Mouse (Mus musculus): ENCODE measurements around the gene Vmn1r29. TPM values are rescaled to one million over a fixed set of nuclear protein-coding genes. Genes with fewer than 3 reads are reported as not detected.
"Not testable (repeated sequence)": the region's sequence is repeated elsewhere in the genome, so short reads cannot be mapped to it uniquely, and the experiment has no call there.

Vmn1r29 gene
- total and polyA plus RNA-seq, 3 experiments = not detected

- H3K9me3 ChIP-seq (replicated peaks; ENCODE audit: insufficient read depth, low read length) = no peaks in the 10 kb centered on the region
- TF ChIP-seq RCOR1 (IDR thresholded peaks at IDR 0.05; ENCODE audit: low read depth, low read length) = no peak
- no peak for TF ChIP-seq CHD1 (IDR thresholded peaks at IDR 0.05; ENCODE audit: low read depth, low read length)
- no peak for TF ChIP-seq USF1 (IDR thresholded peaks at IDR 0.05; ENCODE audit: low read depth, low read length)
- TF ChIP-seq NELFE (IDR thresholded peaks at IDR 0.05; ENCODE audit: low read depth, low read length) = no peak
- no peaks in the 10 kb centered on the region for H3K79me2 ChIP-seq (ENCODE audit: control insufficient read depth, insufficient read depth, low read length, poor library complexity)
- no peak overlapping the region for H3K27ac ChIP-seq (ENCODE audit: control insufficient read depth, low read depth, low read length)
- no peak for DNase-seq (ENCODE audit: low read depth, low spot score)
- no peaks in the 10 kb centered on the region for H3K36me3 ChIP-seq (ENCODE audit: control insufficient read depth in 1 of 2, insufficient read depth in 2 of 2, low read length in 2 of 2)
- no peaks in the 10 kb centered on the region for H3K27me3 ChIP-seq (ENCODE audit: control insufficient read depth in 1 of 2, insufficient read depth in 2 of 2, low read length in 2 of 2)
- H3K4me3 ChIP-seq (ENCODE audit: control insufficient read depth in 1 of 2, insufficient read depth in 1 of 2, low read depth in 2 of 2, low read length in 2 of 2) = no peak overlapping the region
- H3K9ac ChIP-seq (ENCODE audit: control insufficient read depth, low read depth, low read length, poor library complexity, severe bottlenecking) = no peak overlapping the region
- H3K4me1 ChIP-seq (ENCODE audit: control insufficient read depth in 1 of 2, insufficient read depth in 2 of 2, low read length in 2 of 2) = no peaks in the 10 kb centered on the region
These were observed 9.1 kb upstream of the Vmn1r29 start for GRCm38 (mm10) chr6:58292201-58292600.

GRCm38 (mm10) chr6:58298511-58298910 lies 2.8 kb upstream of the Vmn1r29 start:
- H3K4me1 ChIP-seq (ENCODE audit: control insufficient read depth in 1 of 2, insufficient read depth in 2 of 2, low read length in 2 of 2); H3K27me3 ChIP-seq (ENCODE audit: control insufficient read depth in 1 of 2, insufficient read depth in 2 of 2, low read length in 2 of 2); H3K27ac ChIP-seq (ENCODE audit: control insufficient read depth, low read depth, low read length); H3K9ac ChIP-seq (ENCODE audit: control insufficient read depth, low read depth, low read length, poor library complexity, severe bottlenecking); H3K36me3 ChIP-seq (ENCODE audit: control insufficient read depth in 1 of 2, insufficient read depth in 2 of 2, low read length in 2 of 2); H3K4me3 ChIP-seq (ENCODE audit: control insufficient read depth in 1 of 2, insufficient read depth in 1 of 2, low read depth in 2 of 2, low read length in 2 of 2); DNase-seq (ENCODE audit: low read depth, low spot score); H3K79me2 ChIP-seq (ENCODE audit: control insufficient read depth, insufficient read depth, low read length, poor library complexity); H3K9me3 ChIP-seq (replicated peaks; ENCODE audit: insufficient read depth, low read length): not testable (repeated sequence)

DNA sequence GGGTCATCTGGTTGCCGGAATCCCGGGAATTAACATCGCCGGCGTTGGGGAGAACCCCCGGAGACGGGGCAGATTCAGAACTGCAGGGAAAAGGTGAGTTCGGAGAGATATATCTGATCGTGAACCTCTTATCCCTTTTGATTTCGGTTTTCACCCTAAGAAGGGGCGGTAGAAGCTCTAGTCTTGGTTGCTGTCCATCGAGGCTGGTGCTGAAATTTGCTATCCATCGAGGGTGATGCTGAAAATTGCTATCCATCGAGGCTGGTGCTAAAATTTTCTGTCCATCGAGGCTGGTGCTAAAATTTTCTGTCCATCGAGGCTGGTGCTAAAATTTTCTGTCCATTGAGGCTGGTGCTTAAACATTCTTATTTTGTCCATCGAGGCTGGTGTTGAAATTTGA lies 29.3 kb downstream of the Vmn1r29 start:
- not testable (repeated sequence) for DNase-seq (ENCODE audit: low read depth, low spot score); H3K27ac ChIP-seq (ENCODE audit: control insufficient read depth, low read depth, low read length); H3K9me3 ChIP-seq (replicated peaks; ENCODE audit: insufficient read depth, low read length)

More for the DNA sequence above, 29.3 kb downstream of the Vmn1r29 start:
- H3K36me3 ChIP-seq (ENCODE audit: control insufficient read depth in 1 of 2, insufficient read depth in 2 of 2, low read length in 2 of 2); H3K4me1 ChIP-seq (ENCODE audit: control insufficient read depth in 1 of 2, insufficient read depth in 2 of 2, low read length in 2 of 2); H3K79me2 ChIP-seq (ENCODE audit: control insufficient read depth, insufficient read depth, low read length, poor library complexity); H3K27me3 ChIP-seq (ENCODE audit: control insufficient read depth in 1 of 2, insufficient read depth in 2 of 2, low read length in 2 of 2); H3K4me3 ChIP-seq (ENCODE audit: control insufficient read depth in 1 of 2, insufficient read depth in 1 of 2, low read depth in 2 of 2, low read length in 2 of 2); H3K9ac ChIP-seq (ENCODE audit: control insufficient read depth, low read depth, low read length, poor library complexity, severe bottlenecking): not testable (repeated sequence)

Other genes with a start within 250 kb of the Vmn1r29 start
- not detected in 2 replicates for gene Vmn1r27, start 82.7 kb upstream of the Vmn1r29 start, total RNA-seq (2012; rRNA removed)
- not detected for gene Vmn1r27, start 82.7 kb upstream of the Vmn1r29 start, polyA plus RNA-seq (2012; ENCODE audit: insufficient read depth in 1 of 2, insufficient read length in 2 of 2, low read depth in 1 of 2, low replicate concordance in 2 of 2, missing spikeins in 1 of 2)
- gene Vmn1r28, start 39.5 kb upstream of the Vmn1r29 start, total RNA-seq (2012; rRNA removed) = not detected in 2 replicates
- not detected for gene Vmn1r28, start 39.5 kb upstream of the Vmn1r29 start, polyA plus RNA-seq (2012; ENCODE audit: insufficient read depth in 1 of 2, insufficient read length in 2 of 2, low read depth in 1 of 2, low replicate concordance in 2 of 2, missing spikeins in 1 of 2)
- not detected in 2 replicates for gene Vmn1r30, start 141.8 kb downstream of the Vmn1r29 start, total RNA-seq (2012; rRNA removed)
- gene Vmn1r30, start 141.8 kb downstream of the Vmn1r29 start, polyA plus RNA-seq (2012; ENCODE audit: insufficient read depth in 1 of 2, insufficient read length in 2 of 2, low read depth in 1 of 2, low replicate concordance in 2 of 2, missing spikeins in 1 of 2) = not detected
- not detected in 2 replicates for gene Vmn1r31, start 173.8 kb downstream of the Vmn1r29 start, total RNA-seq (2012; rRNA removed)
- not detected for gene Vmn1r31, start 173.8 kb downstream of the Vmn1r29 start, polyA plus RNA-seq (2012; ENCODE audit: insufficient read depth in 1 of 2, insufficient read length in 2 of 2, low read depth in 1 of 2, low replicate concordance in 2 of 2, missing spikeins in 1 of 2)